In genomic region chr8:45503971-45504370, GRCm38 (mm10) we compare ENCODE assay signal across 15 mouse cellular contexts.
"Had no signal": no experiment of that assay in that cellular context is flagged by ENCODE, and none has a peak within 500 bp of the region (broad histone marks: within the 10 kb centered on the region; RNA-seq: fewer than 3 reads in every experiment).

No protein-coding gene starts in this region.

- H3K9ac ChIP-seq: limb, embryonic 12.5 days; liver, embryonic 13.5 days; liver, postnatal 0 days; lung, embryonic 15.5 days; midbrain, embryonic 13.5 days; neural tube, embryonic 15.5 days had no signal

- H3K27me3 ChIP-seq: limb, embryonic 12.5 days; liver, embryonic 13.5 days; midbrain, embryonic 13.5 days; neural tube, embryonic 15.5 days had no signal

- H3K4me2 ChIP-seq: limb, embryonic 12.5 days; liver, embryonic 13.5 days; lung, embryonic 15.5 days; midbrain, embryonic 13.5 days; neural tube, embryonic 15.5 days had no signal

- H3K4me1 ChIP-seq: liver, embryonic 13.5 days; neural tube, embryonic 15.5 days had no signal

- H3K9me3 ChIP-seq: limb, embryonic 12.5 days; liver, embryonic 13.5 days; lung, embryonic 15.5 days; midbrain, embryonic 13.5 days; neural tube, embryonic 15.5 days had no signal

- ATAC-seq: liver, postnatal 0 days; midbrain, embryonic 13.5 days had no signal

- DNase-seq: kidney, adult 9 months; kidney, postnatal 36 days; layer of hippocampus, adult 9-11 months; liver; liver, embryonic 13.5 days; liver, postnatal 0 days; lung, postnatal 14 days; right cerebral cortex, postnatal 25 days; thymus, postnatal 4 days had no signal

- H3K27ac ChIP-seq: kidney, postnatal 0 days; limb, embryonic 12.5 days; liver, embryonic 13.5 days; lung, embryonic 15.5 days; midbrain, embryonic 13.5 days; neural tube, embryonic 15.5 days had no signal

- H3K4me3 ChIP-seq: limb, embryonic 12.5 days; liver, embryonic 13.5 days; lung, embryonic 15.5 days; midbrain, embryonic 13.5 days; myocyte; neural tube, embryonic 15.5 days had no signal

- H3K36me3 ChIP-seq: limb, embryonic 12.5 days; liver, embryonic 13.5 days; lung, embryonic 15.5 days; midbrain, embryonic 13.5 days; neural tube, embryonic 15.5 days had no signal
